Mouse (Mus musculus) midbrain, postnatal 0 days (tissue): ENCODE data around the gene Echs1. TPM values are rescaled to one million over a fixed set of nuclear protein-coding genes. Genes with fewer than 3 reads are reported as not detected.

Source experiments
- ATAC-seq: fragments of 200-750 bp; cut with Nextera tagmentation; 2 replicates; pipeline ENCODE4 v1.8.0; 2017; ENCODE audit warnings: moderate number of reproducible peaks, mild to moderate bottlenecking, moderate TSS enrichment, moderate library complexity; ENCODE audit not compliant: low FRiP score
- DNase-seq: peaks from one replicate; pipeline ENCODE4 v3.0.0-alpha.2; 2015; ENCODE audit warnings: low spot score
- H3K27ac ChIP-seq: fragments of 300-500 bp; sonication (generic); 2 replicates; pipeline ENCODE4 v1.5.1; 2014; ENCODE audit warnings: low read depth, mild to moderate bottlenecking, low read length, mixed read lengths
- H3K27me3 ChIP-seq: fragments of 300-500 bp; sonication (generic); 2 replicates; pipeline ENCODE4 v1.6.1; 2014; ENCODE audit warnings: low read length, control low read depth, mixed read lengths; ENCODE audit not compliant: insufficient read depth
- H3K36me3 ChIP-seq: fragments of 300-500 bp; sonication (generic); 2 replicates; pipeline ENCODE4 v1.6.1; 2014; ENCODE audit warnings: low read length, control low read depth, mixed read lengths; ENCODE audit not compliant: insufficient read depth
- H3K4me1 ChIP-seq: fragments of 300-500 bp; sonication (generic); 2 replicates; pipeline ENCODE4 v1.6.1; 2014; ENCODE audit warnings: mild to moderate bottlenecking, control low read depth, antibody characterized with exemption, low read length, mixed read lengths; ENCODE audit not compliant: insufficient read depth
- H3K4me2 ChIP-seq: fragments of 300-500 bp; sonication (generic); 2 replicates; pipeline ENCODE4 v1.6.1; 2014; ENCODE audit warnings: low read depth, mild to moderate bottlenecking, low read length, mixed read lengths; ENCODE audit not compliant: poor library complexity, severe bottlenecking
- H3K4me3 ChIP-seq: fragments of 300-500 bp; sonication (generic); 2 replicates; pipeline ENCODE4 v1.5.1; 2014; ENCODE audit warnings: low read depth, mild to moderate bottlenecking, low read length, moderate library complexity
- H3K9ac ChIP-seq: fragments of 300-500 bp; sonication (generic); replicated peaks from 2 replicates; pipeline ENCODE4 v1.6.1; 2014; ENCODE audit warnings: mild to moderate bottlenecking, low read length, moderate library complexity, mixed read lengths; ENCODE audit not compliant: poor library complexity, severe bottlenecking
- H3K9me3 ChIP-seq: fragments of 300-500 bp; sonication (generic); 2 replicates; pipeline ENCODE4 v1.6.1; 2016; ENCODE audit warnings: low read length, control low read depth
- CTCF ChIP-seq: IDR thresholded peaks from 2 replicates; pipeline ENCODE4 v1.5.1; 2016; ENCODE audit warnings: antibody characterized with exemption, mild to moderate bottlenecking
- WGBS: fragments of 180-500 bp; shearing (Covaris S2); extraction: QIAGEN DNeasy Blood & Tissue Kit; methylation state at CpG from one replicate; pipeline ENCODE4 v1.1.7; 2014; 5-methylcytosine and 5-hydroxymethylcytosine counted together
- polyA plus RNA-seq: library from polyadenylated mRNA; unstranded; fragments of >200 nt; fragmentation: Nextera tagmentation; extraction: Ambion mirVana; gene quantifications from 2 replicates; pipeline ENCODE4 v1.2.1, GENCODE M21; 2015
- total RNA-seq: library from RNA; depleted of rRNA; stranded (reverse); fragments of >200 nt; gene quantifications from 2 replicates; pipeline ENCODE4 v1.2.3, GENCODE M21; 2014

The Echs1 gene
- total and polyA plus RNA-seq, 2 experiments from 2014 or later = 75.5 to 108 TPM

DNA sequence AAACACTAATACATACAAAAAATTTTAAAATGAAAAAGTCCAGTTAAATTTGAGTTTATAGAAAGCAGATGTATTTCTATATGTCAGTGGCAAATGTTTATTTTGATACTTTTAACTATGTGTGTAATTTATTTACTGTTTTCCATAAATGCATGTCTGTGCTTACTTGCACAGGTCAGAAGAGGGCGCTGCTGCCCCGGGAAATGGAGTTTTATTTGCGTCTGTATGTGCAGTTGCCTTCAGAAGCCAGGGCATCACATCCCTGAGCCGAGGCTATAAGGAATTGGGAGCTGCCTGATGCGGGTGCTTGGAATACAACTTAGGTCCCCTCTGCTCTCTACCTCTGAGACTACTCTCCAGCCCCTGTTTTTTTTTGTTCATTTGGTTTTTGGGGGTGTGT, 37.6 kb downstream of the Echs1 start:
- 9% methylated on average over 5 of the region's 5 CpGs for WGBS
- ATAC-seq = no peak
- Histone ChIP-seq H3K27ac (no peak overlapping the region), H3K4me3 (no peak overlapping the region), H3K36me3 (no peaks in the 10 kb centered on the region), H3K27me3 (no peaks in the 10 kb centered on the region; the same call in 1 of the 2 replicates), H3K9me3 (no peaks in the 10 kb centered on the region), H3K4me1 (peaks cover 7% of the 10 kb centered on the region; the same call in 1 of the 2 replicates), H3K4me2 (0 out of 2 replicates have a peak overlapping the region, but pooled peaks have one; percentile 71), H3K9ac (no peak overlapping the region)
- peak; percentile 91 for TF ChIP-seq CTCF
- DNase-seq = peak; percentile 85

DNA sequence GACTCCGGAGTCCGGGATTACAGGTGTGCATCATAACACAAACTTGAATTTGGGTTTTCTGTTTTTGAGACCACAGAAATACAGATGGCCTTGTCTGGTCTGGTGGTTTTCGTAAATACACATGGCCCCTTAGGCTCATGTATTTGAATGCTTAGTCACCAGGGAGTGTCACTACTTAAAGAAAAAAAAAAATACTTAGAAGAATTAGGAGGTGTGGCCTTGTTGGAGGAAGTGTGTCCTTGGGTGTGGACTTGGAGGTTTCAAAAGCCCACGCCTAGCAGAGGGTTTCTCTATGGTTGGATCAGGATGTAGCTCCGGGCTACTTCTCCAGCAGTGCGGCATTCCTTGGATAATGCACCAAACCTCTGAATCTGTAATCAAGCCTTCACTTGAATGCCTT, 38.6 kb downstream of the Echs1 start:
- peaks cover 4% of the 10 kb centered on the region; the same call in 1 of the 2 replicates for H3K27me3 ChIP-seq
- ATAC-seq = no peak

DNA sequence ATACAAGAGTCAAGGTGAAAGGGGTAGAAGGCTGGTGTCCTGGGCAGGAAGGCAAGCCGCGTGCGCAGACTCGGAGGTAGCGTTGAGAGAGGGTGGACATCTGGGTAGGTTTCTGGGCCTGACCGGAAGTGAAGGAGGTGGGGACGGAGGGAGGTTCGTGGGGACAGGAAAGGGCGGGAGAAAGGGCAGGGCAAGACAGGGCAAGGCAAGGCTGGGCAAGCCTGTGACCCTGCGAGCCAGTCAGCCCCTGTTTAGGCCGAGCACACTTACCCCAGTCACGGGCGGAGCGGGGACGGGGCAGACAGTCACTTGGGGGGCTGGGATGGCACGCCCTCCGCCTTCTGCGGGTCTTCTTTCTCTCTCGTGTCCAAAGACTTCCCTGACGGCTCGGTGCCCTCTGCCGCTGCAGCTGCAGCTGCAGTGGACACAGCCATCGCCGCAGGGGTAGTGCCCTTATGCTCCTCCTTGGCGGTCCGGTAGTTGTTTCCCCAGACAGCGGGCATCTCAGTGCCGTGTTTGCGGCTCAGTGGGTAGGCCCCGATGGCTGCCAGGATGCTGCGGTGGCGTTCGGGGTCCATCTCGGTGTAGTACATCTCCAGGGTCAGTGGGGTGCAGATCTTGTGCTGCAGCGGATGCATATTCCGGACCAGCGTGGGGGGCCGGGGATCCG, 46.1 kb downstream of the Echs1 start:
- peak overlapping the region; percentile 24; the same call in 1 of the 2 replicates for H3K4me2 ChIP-seq

More for the DNA sequence above, 38.6 kb downstream of the Echs1 start:
- Histone ChIP-seq H3K4me2 (no peak overlapping the region), H3K9me3 (no peaks in the 10 kb centered on the region), H3K4me3 (no peak overlapping the region), H3K36me3 (0 out of 2 replicates have a peak, but pooled peaks cover 4% of the 10 kb centered on the region), H3K9ac (no peak overlapping the region), H3K27ac (no peak overlapping the region), H3K4me1 (peaks cover 7% of the 10 kb centered on the region; the same call in 1 of the 2 replicates)
- no peak for DNase-seq
- TF ChIP-seq CTCF = no peak
- WGBS = 81% methylated on average over 6 of the region's 6 CpGs

DNA sequence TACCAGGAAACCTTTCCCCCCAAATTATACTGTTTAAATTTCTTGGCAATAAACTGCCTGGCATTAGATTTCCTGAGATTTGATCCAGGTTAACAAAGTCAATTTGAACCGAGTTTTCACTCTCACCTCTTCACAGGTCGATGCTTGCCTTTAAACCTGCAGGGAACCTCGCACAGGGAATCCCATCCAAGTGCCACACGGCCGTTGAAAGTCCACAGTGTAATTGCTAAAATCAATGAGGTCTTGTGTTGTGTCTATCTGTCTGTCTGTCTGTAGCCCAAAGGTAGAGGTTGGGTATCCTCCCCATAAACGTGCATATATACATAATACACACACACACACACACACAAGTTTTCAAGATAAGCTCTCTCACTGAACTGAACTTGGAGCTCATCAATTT, 48.9 kb downstream of the Echs1 start:
- H3K27me3 ChIP-seq = peaks cover 29% of the 10 kb centered on the region

More for the DNA sequence above, 46.1 kb downstream of the Echs1 start:
- Histone ChIP-seq H3K4me3 (0 out of 2 replicates have a peak overlapping the region, but pooled peaks have one; percentile 8), H3K9ac (no peak overlapping the region), H3K27me3 (peaks cover 15% of the 10 kb centered on the region), H3K4me1 (no peaks in the 10 kb centered on the region), H3K27ac (no peak overlapping the region), H3K36me3 (peaks cover 32% of the 10 kb centered on the region), H3K9me3 (no peaks in the 10 kb centered on the region)
- DNase-seq (no peak), ATAC-seq (no peak)
- 40% methylated on average over 35 of the region's 39 CpGs for WGBS
- TF ChIP-seq CTCF = no peak

DNA sequence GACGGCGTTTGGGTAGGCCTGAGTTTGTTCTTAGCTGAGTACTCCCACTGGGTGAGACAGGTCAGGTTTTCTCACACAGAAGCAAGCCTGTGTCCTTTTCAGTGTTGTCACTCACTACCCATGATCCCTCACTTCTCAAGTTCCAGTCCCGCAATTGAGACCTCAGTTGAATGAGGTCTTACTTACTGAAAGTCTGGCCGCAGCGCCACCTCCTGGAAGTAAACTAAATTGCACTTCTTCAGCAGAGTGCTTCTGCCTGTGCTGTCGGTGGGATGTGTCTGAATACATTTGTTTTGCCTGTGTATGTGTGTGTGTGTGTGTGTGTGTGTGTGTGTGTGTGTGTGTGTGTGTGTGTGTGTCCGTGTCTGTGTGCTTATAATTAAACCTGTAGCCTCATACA, 53.2 kb downstream of the Echs1 start:
- DNase-seq (peak; percentile 89), ATAC-seq (no peak; the same call in 1 of the 2 replicates)
- peaks cover 26% of the 10 kb centered on the region for H3K27me3 ChIP-seq
- no peak overlapping the region for H3K4me2 ChIP-seq
- H3K4me1 ChIP-seq = no peaks in the 10 kb centered on the region; the same call in 1 of the 2 replicates
- H3K27ac ChIP-seq = no peak overlapping the region
- peak; percentile 91 for TF ChIP-seq CTCF
- no peaks in the 10 kb centered on the region for H3K9me3 ChIP-seq
- no peaks in the 10 kb centered on the region; the same call in 1 of the 2 replicates for H3K36me3 ChIP-seq
- H3K9ac ChIP-seq = no peak overlapping the region
- no peak overlapping the region for H3K4me3 ChIP-seq
- WGBS = 16% methylated on average over 7 of the region's 7 CpGs

More for the DNA sequence above, 48.9 kb downstream of the Echs1 start:
- Histone ChIP-seq H3K9ac (no peak overlapping the region), H3K27ac (no peak overlapping the region), H3K4me3 (no peak overlapping the region), H3K4me2 (no peak overlapping the region), H3K9me3 (no peaks in the 10 kb centered on the region), H3K36me3 (peaks cover 25% of the 10 kb centered on the region), H3K4me1 (no peaks in the 10 kb centered on the region)
- 71% methylated on average over 6 of the region's 6 CpGs for WGBS
- no peak for DNase-seq
- ATAC-seq = no peak
- no peak for TF ChIP-seq CTCF

DNA sequence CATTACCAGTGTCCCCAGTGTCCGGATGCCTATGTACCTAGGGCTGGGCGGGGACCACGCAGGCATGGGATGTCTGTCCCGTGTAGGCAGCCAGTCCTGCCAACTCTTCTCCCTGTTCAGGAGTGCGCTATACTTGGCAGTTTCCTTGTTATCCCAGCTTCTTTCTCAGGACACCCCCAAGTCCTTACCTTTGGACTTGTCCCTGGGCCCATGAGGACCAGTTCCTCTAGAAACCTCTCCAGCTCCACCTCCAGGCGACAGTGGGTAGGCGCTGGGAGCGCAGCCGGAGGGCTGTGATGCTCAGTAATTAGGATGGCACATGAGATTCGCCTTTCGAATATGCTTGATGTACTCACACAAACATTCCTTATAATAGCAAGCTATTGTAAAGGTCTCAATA, 54.0 kb downstream of the Echs1 start:
- peak; percentile 39 for DNase-seq
- Histone ChIP-seq H3K4me3 (no peak overlapping the region), H3K27me3 (peaks cover 26% of the 10 kb centered on the region)

More for the DNA sequence above, 54.0 kb downstream of the Echs1 start:
- peak; percentile 60 for TF ChIP-seq CTCF
- H3K36me3 ChIP-seq = no peaks in the 10 kb centered on the region
- H3K9me3 ChIP-seq = no peaks in the 10 kb centered on the region
- WGBS = 18% methylated on average over 11 of the region's 11 CpGs
- no peak overlapping the region for H3K27ac ChIP-seq
- ATAC-seq = no peak
- H3K9ac ChIP-seq = no peak overlapping the region
- no peak overlapping the region for H3K4me2 ChIP-seq
- peaks cover 5% of the 10 kb centered on the region for H3K4me1 ChIP-seq
